Mouse (Mus musculus) thymus, postnatal 36 days (tissue): ENCODE results near the gene 1700016D06Rik.
"Not testable (repeated sequence)": the region's sequence is repeated elsewhere in the genome, so short reads cannot be mapped to it uniquely, and the experiment has no call there.

Experiments used
- DNase-seq, 2 experiments: peaks; one replicate each; pipeline ENCODE4 v3.0.0; 2022; ENCODE audit warnings: mixed read lengths in 2 of 2

Gene 1700016D06Rik

GRCm38 (mm10) chr8:11700060-11701032, 517 bp downstream of the 1700016D06Rik start:
- peak; percentile 66 to 74 for DNase-seq

- no peak for DNase-seq
Observed at GRCm38 (mm10) chr8:11699442-11700001, 1.3 kb downstream of the 1700016D06Rik start.

- DNase-seq, result no peak
Observed at GRCm38 (mm10) chr8:11697467-11697866, 3.4 kb downstream of the 1700016D06Rik start.

GRCm38 (mm10) chr8:11696176-11696575, 4.7 kb downstream of the 1700016D06Rik start:
- no peak for DNase-seq

- no peak for DNase-seq
Observed at GRCm38 (mm10) chr8:11693972-11694371, 6.9 kb downstream of the 1700016D06Rik start.

- DNase-seq, result no peak
Observed at GRCm38 (mm10) chr8:11692455-11692854, 8.4 kb downstream of the 1700016D06Rik start.

- DNase-seq, result no peak
Observed at GRCm38 (mm10) chr8:11691761-11692160, 9.1 kb downstream of the 1700016D06Rik start.

- DNase-seq, result no peak
Observed at GRCm38 (mm10) chr8:11691284-11691683, 9.6 kb downstream of the 1700016D06Rik start.

GRCm38 (mm10) chr8:11689945-11690344, 10.9 kb downstream of the 1700016D06Rik start:
- no peak for DNase-seq

- no peak for DNase-seq
Observed at GRCm38 (mm10) chr8:11687251-11687650, 13.6 kb downstream of the 1700016D06Rik start.

GRCm38 (mm10) chr8:11684558-11684957, 16.3 kb downstream of the 1700016D06Rik start:
- no peak for DNase-seq

GRCm38 (mm10) chr8:11668308-11668707, 32.6 kb downstream of the 1700016D06Rik start:
- no peak for DNase-seq

GRCm38 (mm10) chr8:11666023-11666716, 34.7 kb downstream of the 1700016D06Rik start:
- DNase-seq, result not testable (repeated sequence)

- DNase-seq, result no peak
Observed at GRCm38 (mm10) chr8:11661969-11662368, 38.9 kb downstream of the 1700016D06Rik start.

- DNase-seq, result no peak
Observed at GRCm38 (mm10) chr8:11650021-11650420, 50.8 kb downstream of the 1700016D06Rik start.

- no peak for DNase-seq
Observed at GRCm38 (mm10) chr8:11643123-11643522, 57.7 kb downstream of the 1700016D06Rik start.

- no peak for DNase-seq
Observed at GRCm38 (mm10) chr8:11640606-11641005, 60.3 kb downstream of the 1700016D06Rik start.

- DNase-seq, result no peak
Observed at GRCm38 (mm10) chr8:11637531-11637930, 63.3 kb downstream of the 1700016D06Rik start.

- peak; percentile 63 to 75 for DNase-seq
Observed at GRCm38 (mm10) chr8:11636324-11637057, 64.4 kb downstream of the 1700016D06Rik start.

GRCm38 (mm10) chr8:11635611-11636081, 65.2 kb downstream of the 1700016D06Rik start, which contains the start of gene Ankrd10:
TSS of gene Ankrd10 (minus strand) at chr8:11635757.
- peak; percentile 99 for DNase-seq

GRCm38 (mm10) chr8:11635012-11635577, 65.8 kb downstream of the 1700016D06Rik start:
- DNase-seq, result peak; percentile 95 to 98
